Mouse (Mus musculus) bone marrow, adult 2 months (tissue): ENCODE measurements around the gene Srsf2.

Experiments used
- CTCF ChIP-seq: fragments of 200-500 bp; IDR thresholded peaks from 2 replicates; pipeline ENCODE4 v1.5.1; 2011; ENCODE audit warnings: low read length, control low read depth; ENCODE audit not compliant: control insufficient read depth, insufficient read depth
- POLR2A ChIP-seq: fragments of 200-500 bp; IDR thresholded peaks from 2 replicates; pipeline ENCODE4 v1.6.1; 2011; ENCODE audit warnings: low read depth, mild to moderate bottlenecking, control low read depth, low read length, borderline replicate concordance; ENCODE audit not compliant: control insufficient read depth

GRCm38 (mm10) chr11:116852291-116852890 lies 503 bp downstream of the Srsf2 start, which contains the start of gene Mfsd11:
- TF ChIP-seq POLR2A = peak; percentile 35; the same call in 1 of the 2 replicates
- no peak for TF ChIP-seq CTCF
